Comparison of ENCODE assay signal across 8 mouse cellular contexts in genomic region chr9:123851713-123852448, GRCm38 (mm10). TPM values are rescaled to one million over a fixed set of nuclear protein-coding genes. Genes with fewer than 3 reads are reported as not detected.
DNase-seq lines count a peak whose midpoint lies in the region; ATAC-seq lines count a peak whose summit lies in the region.

TSS of gene Fyco1 (minus strand) at chr9:123851899.

- H3K9ac ChIP-seq in heart, embryonic 13.5 days, result peak within 1 kb of the TSS; percentile 92
- peak within 1 kb of the TSS; percentile 93 for H3K9ac ChIP-seq in liver, embryonic 12.5 days
- peak within 1 kb of the TSS; percentile 79 for H3K9ac ChIP-seq in stomach, embryonic 15.5 days

- H3K36me3 ChIP-seq in heart, embryonic 13.5 days, result no peaks in the 10 kb centered on the region
- no peaks in the 10 kb centered on the region for H3K36me3 ChIP-seq in liver, embryonic 12.5 days
- no peaks in the 10 kb centered on the region for H3K36me3 ChIP-seq in stomach, embryonic 15.5 days

- peaks cover 6% of the 10 kb centered on the region for H3K4me1 ChIP-seq in brown adipose tissue, adult 24 weeks (ENCODE audit: control insufficient read depth, insufficient read depth, insufficient read length, low read length)
- peaks cover 23% of the 10 kb centered on the region for H3K4me1 ChIP-seq in heart, embryonic 13.5 days
- peaks cover 38% of the 10 kb centered on the region for H3K4me1 ChIP-seq in liver, embryonic 12.5 days
- H3K4me1 ChIP-seq in stomach, embryonic 15.5 days, result peaks cover 7% of the 10 kb centered on the region; the same call in 1 of the 2 replicates

- H3K9me3 ChIP-seq in heart, embryonic 13.5 days, result no peaks in the 10 kb centered on the region
- no peaks in the 10 kb centered on the region for H3K9me3 ChIP-seq in liver, embryonic 12.5 days (replicated peaks)
- H3K9me3 ChIP-seq in stomach, embryonic 15.5 days, result no peaks in the 10 kb centered on the region

- H3K4me3 ChIP-seq in brown adipose tissue, adult 24 weeks (ENCODE audit: insufficient read depth, low read depth, low read length), result peak within 1 kb of the TSS; percentile 91
- H3K4me3 ChIP-seq in heart, embryonic 13.5 days, result peak within 1 kb of the TSS; percentile 83
- peak within 1 kb of the TSS; percentile 90 for H3K4me3 ChIP-seq in liver, embryonic 12.5 days
- H3K4me3 ChIP-seq in stomach, embryonic 15.5 days (replicated peaks), result peak within 1 kb of the TSS; percentile 76

- ATAC-seq in heart, embryonic 13.5 days (ENCODE audit: extremely low read depth, insufficient number of reproducible peaks, low FRiP score, low TSS enrichment), result peak; percentile 93
- ATAC-seq in liver, embryonic 12.5 days, result peak; percentile 96
- peak; percentile 97 for ATAC-seq in stomach, embryonic 15.5 days (ENCODE audit: insufficient read depth, low FRiP score, low read depth)

- peak; percentile 97 for DNase-seq in CD4-positive, CD25-positive, alpha-beta regulatory T cell, adult 2 months (ENCODE audit: low read depth, low spot score)
- DNase-seq in fat pad, adult 2 months (ENCODE audit: extremely low read depth, low read depth, low spot score), result peak; percentile 95
- DNase-seq in kidney, postnatal 10 days, result peak; percentile 94
- peak; percentile 95 to 96 for DNase-seq in natural killer cell, adult 2 months (ENCODE audit: low spot score in 2 of 2)

- WGBS in heart, embryonic 13.5 days, result under 1% methylated on average over 47 of the region's 47 CpGs
- under 1% methylated on average over 47 of the region's 47 CpGs for WGBS in liver, embryonic 12.5 days (ENCODE audit: insufficient replicate concordance)
- WGBS in stomach, embryonic 15.5 days, result under 1% methylated on average over 47 of the region's 47 CpGs

- no peaks in the 10 kb centered on the region for H3K27me3 ChIP-seq in heart, embryonic 13.5 days (replicated peaks)
- 0 out of 2 replicates have a peak, but pooled peaks cover 6% of the 10 kb centered on the region for H3K27me3 ChIP-seq in liver, embryonic 12.5 days (replicated peaks)
- no peaks in the 10 kb centered on the region for H3K27me3 ChIP-seq in stomach, embryonic 15.5 days (replicated peaks)

- H3K4me2 ChIP-seq in heart, embryonic 13.5 days, result peak within 1 kb of the TSS; percentile 85
- H3K4me2 ChIP-seq in liver, embryonic 12.5 days, result peak within 1 kb of the TSS; percentile 87
- peak within 1 kb of the TSS; percentile 56 for H3K4me2 ChIP-seq in stomach, embryonic 15.5 days

- peak within 1 kb of the TSS; percentile 91 for H3K27ac ChIP-seq in brown adipose tissue, adult 24 weeks (replicated peaks; ENCODE audit: low read depth, low read length)
- H3K27ac ChIP-seq in heart, embryonic 13.5 days (replicated peaks), result peak within 1 kb of the TSS; percentile 95
- H3K27ac ChIP-seq in liver, embryonic 12.5 days, result peak within 1 kb of the TSS; percentile 92
- peak within 1 kb of the TSS; percentile 97 for H3K27ac ChIP-seq in stomach, embryonic 15.5 days

RNA-seq across cellular contexts. Expression of gene Fyco1, which starts in this region (rescaled TPM):
- polyA plus RNA-seq in brown adipose tissue, adult 24 weeks (2012; ENCODE audit: insufficient read depth, insufficient read length, missing spikeins), result 26.3 and 35.7 TPM in 2 replicates
- polyA plus RNA-seq in heart, embryonic 13.5 days (2015; fragmentation: Nextera tagmentation; extraction: Ambion mirVana), result 23.9 and 27.0 TPM in 2 replicates
- 5.4 and 5.6 TPM in 2 replicates for polyA plus RNA-seq in liver, embryonic 12.5 days (2016; fragmentation: Nextera tagmentation; extraction: Ambion mirVana)
- polyA plus RNA-seq in stomach, embryonic 15.5 days (2015; fragmentation: Nextera tagmentation; extraction: Ambion mirVana), result 15.6 and 16.3 TPM in 2 replicates

Comparison
In these comparisons a context has a peak if more than half of its experiments do, and no peak if none do; other contexts are left out.
1. Peak in every context shown above with its lines: DNase-seq, ATAC-seq, H3K4me3 ChIP-seq and H3K27ac ChIP-seq.